Mouse (Mus musculus) ES-Bruce4 (cell line): ENCODE results near the gene Hist1h3b. TPM values are rescaled to one million over a fixed set of nuclear protein-coding genes. Genes with fewer than 3 reads are reported as not detected.

Experiments used
- H3K27ac ChIP-seq: 2 replicates; pipeline ENCODE4 v1.5.1; 2012; ENCODE audit warnings: low read length, inconsistent platforms; ENCODE audit not compliant: insufficient read depth
- H3K27me3 ChIP-seq: 2 replicates; pipeline ENCODE4 v1.6.1; 2012; ENCODE audit warnings: mild to moderate bottlenecking, low read length, inconsistent platforms; ENCODE audit not compliant: control insufficient read depth, poor library complexity, insufficient read depth, severe bottlenecking
- H3K36me3 ChIP-seq: 2 replicates; pipeline ENCODE4 v1.6.1; 2012; ENCODE audit warnings: inconsistent platforms, mild to moderate bottlenecking, low read length, moderate library complexity; ENCODE audit not compliant: control insufficient read depth, poor library complexity, insufficient read depth, severe bottlenecking
- H3K4me1 ChIP-seq: one replicate; pipeline ENCODE4 v1.8.1; 2011; ENCODE audit warnings: low read length; ENCODE audit not compliant: control insufficient read depth, insufficient read depth
- H3K4me3 ChIP-seq: 2 replicates; pipeline ENCODE4 v1.5.1; 2011; ENCODE audit warnings: low read depth, mild to moderate bottlenecking, low read length
- H3K9ac ChIP-seq: 2 replicates; pipeline ENCODE4 v1.6.1; 2012; ENCODE audit warnings: low read depth, mild to moderate bottlenecking, inconsistent platforms; ENCODE audit not compliant: poor library complexity, severe bottlenecking
- H3K9me3 ChIP-seq: replicated peaks from 2 replicates; pipeline ENCODE4 v1.6.1; 2012; ENCODE audit warnings: mild to moderate bottlenecking, low read length, inconsistent platforms; ENCODE audit not compliant: control insufficient read depth, poor library complexity, insufficient read depth, severe bottlenecking
- CTCF ChIP-seq: IDR thresholded peaks from one replicate; pipeline ENCODE4 v1.8.1; 2011; ENCODE audit warnings: low read depth, low read length
- EP300 ChIP-seq: IDR thresholded peaks from 2 replicates; pipeline ENCODE4 v1.6.1; 2011; ENCODE audit warnings: low read depth, low read length; ENCODE audit not compliant: insufficient read depth
- POLR2A ChIP-seq: IDR thresholded peaks from one replicate; pipeline ENCODE4 v1.8.1; 2011; ENCODE audit warnings: low read length; ENCODE audit not compliant: insufficient read depth
- polyA plus RNA-seq: library from polyadenylated mRNA; stranded (reverse); fragments of >200 nt; gene quantifications from 2 replicates; pipeline ENCODE4 v1.2.4, GENCODE M21; 2011; ENCODE audit warnings: low read depth; ENCODE audit not compliant: missing spikeins, insufficient read depth, insufficient read length

Gene Hist1h3b
- polyA plus RNA-seq, 1 experiment = 9.4 TPM

- TF ChIP-seq CTCF (no peak), EP300 (no peak), POLR2A (no peak)
- Histone ChIP-seq H3K36me3 (no peaks in the 10 kb centered on the region), H3K9me3 (no peaks in the 10 kb centered on the region), H3K9ac (no peak overlapping the region), H3K27me3 (no peaks in the 10 kb centered on the region), H3K4me1 (no peaks in the 10 kb centered on the region), H3K4me3 (no peak overlapping the region), H3K27ac (no peak overlapping the region)
These were observed 27.8 kb upstream of the Hist1h3b start for GRCm38 (mm10) chr13:23724239-23724638.

GRCm38 (mm10) chr13:23725213-23725612 lies 26.9 kb upstream of the Hist1h3b start:
- TF ChIP-seq EP300 (no peak), CTCF (no peak), POLR2A (no peak)
- Histone ChIP-seq H3K27me3 (no peaks in the 10 kb centered on the region), H3K27ac (no peak overlapping the region)

GRCm38 (mm10) chr13:23728472-23729191 lies 23.4 kb upstream of the Hist1h3b start:
- Histone ChIP-seq H3K9me3 (no peaks in the 10 kb centered on the region), H3K4me3 (no peak overlapping the region), H3K4me1 (no peaks in the 10 kb centered on the region), H3K9ac (no peak overlapping the region), H3K27ac (no peak overlapping the region), H3K27me3 (no peaks in the 10 kb centered on the region), H3K36me3 (no peaks in the 10 kb centered on the region)
- TF ChIP-seq POLR2A = no peak
- TF ChIP-seq EP300 = no peak
- no peak for TF ChIP-seq CTCF

More at GRCm38 (mm10) chr13:23725213-23725612, 26.9 kb upstream of the Hist1h3b start:
- Histone ChIP-seq H3K4me1 (no peaks in the 10 kb centered on the region), H3K36me3 (no peaks in the 10 kb centered on the region), H3K9me3 (no peaks in the 10 kb centered on the region), H3K4me3 (no peak overlapping the region), H3K9ac (no peak overlapping the region)

GRCm38 (mm10) chr13:23729192-23729525 lies 22.9 kb upstream of the Hist1h3b start:
- no peak for TF ChIP-seq CTCF
- TF ChIP-seq POLR2A = no peak
- no peak for TF ChIP-seq EP300
- H3K27ac ChIP-seq = no peak overlapping the region

GRCm38 (mm10) chr13:23729706-23730105 lies 22.4 kb upstream of the Hist1h3b start:
- Histone ChIP-seq H3K9ac (no peak overlapping the region), H3K27me3 (no peaks in the 10 kb centered on the region), H3K4me3 (no peak overlapping the region), H3K27ac (no peak overlapping the region), H3K4me1 (no peaks in the 10 kb centered on the region), H3K36me3 (no peaks in the 10 kb centered on the region), H3K9me3 (no peaks in the 10 kb centered on the region)
- no peak for TF ChIP-seq POLR2A
- no peak for TF ChIP-seq EP300
- TF ChIP-seq CTCF = no peak

More at GRCm38 (mm10) chr13:23729192-23729525, 22.9 kb upstream of the Hist1h3b start:
- no peaks in the 10 kb centered on the region for H3K4me1 ChIP-seq
- H3K27me3 ChIP-seq = no peaks in the 10 kb centered on the region
- H3K9me3 ChIP-seq = no peaks in the 10 kb centered on the region
- no peak overlapping the region for H3K9ac ChIP-seq
- no peak overlapping the region for H3K4me3 ChIP-seq
- H3K36me3 ChIP-seq = no peaks in the 10 kb centered on the region

GRCm38 (mm10) chr13:23730479-23730878 lies 21.6 kb upstream of the Hist1h3b start:
- no peak overlapping the region for H3K27ac ChIP-seq

More at GRCm38 (mm10) chr13:23730479-23730878, 21.6 kb upstream of the Hist1h3b start:
- Histone ChIP-seq H3K4me3 (no peak overlapping the region), H3K36me3 (no peaks in the 10 kb centered on the region), H3K9me3 (no peaks in the 10 kb centered on the region), H3K4me1 (no peaks in the 10 kb centered on the region), H3K9ac (no peak overlapping the region), H3K27me3 (no peaks in the 10 kb centered on the region)
- no peak for TF ChIP-seq EP300
- TF ChIP-seq CTCF = no peak
- no peak for TF ChIP-seq POLR2A
